Mouse (Mus musculus): ENCODE measurements around the gene Bcl2a1a. TPM values are rescaled to one million over a fixed set of nuclear protein-coding genes. Genes with fewer than 3 reads are reported as not detected.
"Not testable (repeated sequence)": the region's sequence is repeated elsewhere in the genome, so short reads cannot be mapped to it uniquely, and the experiment has no call there.

The Bcl2a1a gene
- polyA plus RNA-seq (2016; fragmentation: Nextera tagmentation; extraction: Ambion mirVana): not detected in 2 replicates

GRCm38 (mm10) chr9:88956670-88957153 lies at the start of gene Bcl2a1a:
TSS of gene Bcl2a1a (plus strand) at chr9:88956900.
- H3K27me3 ChIP-seq (ENCODE audit: poor library complexity, severe bottlenecking); H3K27ac ChIP-seq; H3K36me3 ChIP-seq (replicated peaks); H3K9me3 ChIP-seq; DNase-seq (ENCODE audit: extremely low spot score, low spot score); H3K4me3 ChIP-seq; H3K4me1 ChIP-seq: not testable (repeated sequence)
- WGBS: 93% methylated on average over 5 of the region's 5 CpGs

- H3K4me3 ChIP-seq; H3K36me3 ChIP-seq (replicated peaks); H3K27ac ChIP-seq; DNase-seq (ENCODE audit: extremely low spot score, low spot score); H3K4me1 ChIP-seq; H3K9me3 ChIP-seq; H3K27me3 ChIP-seq (ENCODE audit: poor library complexity, severe bottlenecking): not testable (repeated sequence)
- 82% methylated on average over 5 of the region's 5 CpGs for WGBS
Measured at GRCm38 (mm10) chr9:88916576-88916975, 40.1 kb upstream of the Bcl2a1a start.

DNA sequence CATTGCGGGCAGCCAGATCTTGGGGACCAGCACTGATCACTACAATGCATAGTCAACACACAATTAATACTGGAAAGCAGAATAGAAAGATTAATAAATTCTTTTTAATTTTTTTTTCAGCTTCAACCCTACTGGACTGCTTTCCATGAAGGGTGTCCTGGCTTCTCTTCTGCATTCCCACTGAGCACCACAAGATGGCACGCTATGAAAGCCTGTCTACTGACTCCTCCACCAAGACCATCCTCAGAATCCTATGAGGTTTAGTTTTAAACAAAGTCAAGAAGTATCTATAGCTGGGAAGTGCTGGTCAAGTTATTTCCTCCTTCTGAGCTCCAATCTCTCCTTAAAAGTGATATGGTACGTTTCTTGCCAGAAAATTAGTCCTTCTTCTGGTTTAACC lies 18.4 kb upstream of the Bcl2a1a start:
- 12% methylated on average over 1 of the region's 3 CpGs for WGBS
- H3K9me3 ChIP-seq; DNase-seq (ENCODE audit: extremely low spot score, low spot score); H3K4me1 ChIP-seq; H3K27ac ChIP-seq; H3K4me3 ChIP-seq; H3K36me3 ChIP-seq (replicated peaks); H3K27me3 ChIP-seq (ENCODE audit: poor library complexity, severe bottlenecking): not testable (repeated sequence)

DNA sequence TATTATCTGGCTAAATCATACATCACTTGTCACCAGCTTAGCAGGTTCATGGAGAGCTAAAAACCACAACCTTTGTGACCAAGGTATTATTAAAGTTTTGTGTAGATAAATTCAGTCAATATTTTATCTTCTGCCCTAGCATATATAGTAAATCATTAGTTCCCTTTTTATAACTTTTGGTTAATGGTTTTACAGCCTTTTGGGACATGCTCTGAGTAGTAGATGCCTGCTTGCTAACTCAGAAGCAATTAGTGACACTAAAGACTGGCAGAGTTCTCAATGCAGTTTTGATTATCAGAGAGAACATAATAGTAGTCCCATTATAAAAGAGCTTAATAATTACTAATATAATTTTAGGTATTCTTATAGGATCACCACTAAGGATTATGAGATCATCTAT lies 5.2 kb upstream of the Bcl2a1a start:
- H3K27ac ChIP-seq; DNase-seq (ENCODE audit: extremely low spot score, low spot score); H3K27me3 ChIP-seq (ENCODE audit: poor library complexity, severe bottlenecking); H3K4me3 ChIP-seq; H3K36me3 ChIP-seq (replicated peaks); H3K9me3 ChIP-seq; H3K4me1 ChIP-seq: not testable (repeated sequence)

- not testable (repeated sequence) for H3K4me3 ChIP-seq; H3K9me3 ChIP-seq; H3K27ac ChIP-seq; H3K36me3 ChIP-seq (replicated peaks); H3K27me3 ChIP-seq (ENCODE audit: poor library complexity, severe bottlenecking); DNase-seq (ENCODE audit: extremely low spot score, low spot score); H3K4me1 ChIP-seq
Measured at GRCm38 (mm10) chr9:88953151-88953550, 3.5 kb upstream of the Bcl2a1a start.

DNA sequence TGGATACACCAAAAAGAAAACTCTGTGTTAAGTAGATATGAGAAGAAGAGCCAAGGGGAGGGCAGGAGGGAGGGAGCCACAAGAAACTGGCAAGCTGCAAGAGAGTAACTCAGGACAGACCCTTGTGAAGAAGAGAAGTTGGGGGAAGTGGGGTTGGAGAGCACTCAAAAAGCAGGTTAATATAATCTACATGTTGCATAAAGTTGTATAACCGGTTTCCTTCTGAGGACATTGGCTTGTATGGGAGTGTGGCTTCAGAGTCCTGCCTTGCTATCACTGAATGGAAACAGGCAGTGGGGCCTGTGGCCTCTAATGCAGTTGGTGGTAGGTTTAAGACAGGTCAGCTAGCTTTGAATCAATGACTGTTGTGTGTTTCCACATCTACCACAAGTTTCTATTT lies 1.5 kb upstream of the Bcl2a1a start:
- not testable (repeated sequence) for H3K4me3 ChIP-seq; H3K27me3 ChIP-seq (ENCODE audit: poor library complexity, severe bottlenecking); DNase-seq (ENCODE audit: extremely low spot score, low spot score); H3K9me3 ChIP-seq; H3K4me1 ChIP-seq; H3K27ac ChIP-seq; H3K36me3 ChIP-seq (replicated peaks)
- WGBS: 86% methylated on average over 1 of the region's 1 CpGs

- H3K9me3 ChIP-seq; H3K27me3 ChIP-seq (ENCODE audit: poor library complexity, severe bottlenecking); H3K4me3 ChIP-seq; H3K4me1 ChIP-seq; H3K36me3 ChIP-seq (replicated peaks); H3K27ac ChIP-seq; DNase-seq (ENCODE audit: extremely low spot score, low spot score): not testable (repeated sequence)
- 97% methylated on average over 4 of the region's 4 CpGs for WGBS
Measured at GRCm38 (mm10) chr9:88956035-88956434, 665 bp upstream of the Bcl2a1a start.

GRCm38 (mm10) chr9:88958891-88959290 lies 2.2 kb downstream of the Bcl2a1a start:
- no peaks in the 10 kb centered on the region for H3K36me3 ChIP-seq (replicated peaks)
- H3K27me3 ChIP-seq (ENCODE audit: poor library complexity, severe bottlenecking): no peaks in the 10 kb centered on the region
- no peak overlapping the region for H3K27ac ChIP-seq
- no peaks in the 10 kb centered on the region for H3K9me3 ChIP-seq
- no peaks in the 10 kb centered on the region for H3K4me1 ChIP-seq
- WGBS: 92% methylated on average over 3 of the region's 3 CpGs
- no peak for DNase-seq (ENCODE audit: extremely low spot score, low spot score)
- H3K4me3 ChIP-seq: no peak overlapping the region

DNA sequence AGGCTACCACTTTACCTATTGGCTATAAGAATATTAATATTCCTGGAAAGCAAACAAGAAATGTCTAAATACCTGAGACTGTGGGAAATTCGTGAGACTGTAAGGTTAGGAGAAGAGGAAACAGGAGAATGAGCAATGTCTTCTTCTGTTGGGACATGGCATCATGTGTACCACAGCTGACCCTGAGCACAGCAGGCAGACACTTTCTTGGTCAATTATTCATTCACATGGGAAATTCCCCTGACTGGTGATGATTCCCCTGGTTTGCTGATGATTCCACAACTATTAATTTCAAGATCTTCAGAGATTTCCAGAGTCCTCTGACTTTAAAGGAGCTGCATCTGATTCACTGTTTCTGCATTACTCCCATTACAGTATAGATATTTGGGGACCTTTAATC lies 3.3 kb downstream of the Bcl2a1a start:
- H3K27me3 ChIP-seq (ENCODE audit: poor library complexity, severe bottlenecking); H3K27ac ChIP-seq; DNase-seq (ENCODE audit: extremely low spot score, low spot score); H3K4me3 ChIP-seq; H3K4me1 ChIP-seq; H3K36me3 ChIP-seq (replicated peaks); H3K9me3 ChIP-seq: not testable (repeated sequence)
- WGBS: 69% methylated on average over 1 of the region's 1 CpGs

GRCm38 (mm10) chr9:88966462-88966861 lies 9.8 kb downstream of the Bcl2a1a start:
- WGBS: 80% methylated on average over 1 of the region's 6 CpGs
- DNase-seq (ENCODE audit: extremely low spot score, low spot score); H3K4me3 ChIP-seq; H3K4me1 ChIP-seq; H3K27me3 ChIP-seq (ENCODE audit: poor library complexity, severe bottlenecking); H3K36me3 ChIP-seq (replicated peaks); H3K9me3 ChIP-seq; H3K27ac ChIP-seq: not testable (repeated sequence)

GRCm38 (mm10) chr9:88969502-88969901 lies 12.8 kb downstream of the Bcl2a1a start:
- H3K27me3 ChIP-seq (ENCODE audit: poor library complexity, severe bottlenecking); H3K27ac ChIP-seq; DNase-seq (ENCODE audit: extremely low spot score, low spot score); H3K4me1 ChIP-seq; H3K4me3 ChIP-seq; H3K9me3 ChIP-seq; H3K36me3 ChIP-seq (replicated peaks): not testable (repeated sequence)
- WGBS: 94% methylated on average over 2 of the region's 2 CpGs

- H3K9me3 ChIP-seq; H3K4me1 ChIP-seq; H3K4me3 ChIP-seq; DNase-seq (ENCODE audit: extremely low spot score, low spot score); H3K27me3 ChIP-seq (ENCODE audit: poor library complexity, severe bottlenecking); H3K27ac ChIP-seq; H3K36me3 ChIP-seq (replicated peaks): not testable (repeated sequence)
- 92% methylated on average over 4 of the region's 4 CpGs for WGBS
Measured at GRCm38 (mm10) chr9:88976875-88977274, 20.2 kb downstream of the Bcl2a1a start.

GRCm38 (mm10) chr9:88979781-88980180 lies 23.1 kb downstream of the Bcl2a1a start:
- H3K27me3 ChIP-seq (ENCODE audit: poor library complexity, severe bottlenecking); DNase-seq (ENCODE audit: extremely low spot score, low spot score); H3K4me3 ChIP-seq; H3K36me3 ChIP-seq (replicated peaks); H3K27ac ChIP-seq; H3K9me3 ChIP-seq; H3K4me1 ChIP-seq: not testable (repeated sequence)
- WGBS: 94% methylated on average over 2 of the region's 2 CpGs

GRCm38 (mm10) chr9:89001541-89001940 lies 44.8 kb downstream of the Bcl2a1a start:
- H3K36me3 ChIP-seq (replicated peaks); DNase-seq (ENCODE audit: extremely low spot score, low spot score); H3K4me3 ChIP-seq; H3K27me3 ChIP-seq (ENCODE audit: poor library complexity, severe bottlenecking); H3K27ac ChIP-seq; H3K4me1 ChIP-seq; H3K9me3 ChIP-seq: not testable (repeated sequence)

Data from forebrain, embryonic 10.5 days (tissue).